21 mouse cellular contexts compared by ENCODE assay signal in genomic region chr2:133419686-133420303, GRCm38 (mm10).
A peak's percentile ranks its signal among the peaks of the same experiment; 100 is the strongest.
DNase-seq lines count a peak whose midpoint lies in the region; ATAC-seq and TF ChIP-seq lines count a peak whose summit lies in the region.
"Had no signal": no experiment of that assay in that cellular context is flagged by ENCODE, and none has a peak within 500 bp of the region (broad histone marks: within the 10 kb centered on the region; RNA-seq: fewer than 3 reads in every experiment).

No protein-coding gene starts in this region.

- 74% methylated on average over 6 of the region's 6 CpGs for WGBS in lung, embryonic 14.5 days
- WGBS in lung, postnatal 0 days: 68% methylated on average over 6 of the region's 6 CpGs
- 52% methylated on average over 6 of the region's 6 CpGs for WGBS in intestine, embryonic 16.5 days
- WGBS in liver, postnatal 0 days (ENCODE audit: insufficient replicate concordance): 45% methylated on average over 6 of the region's 6 CpGs

- no peaks in the 10 kb centered on the region for H3K4me1 ChIP-seq in lung, embryonic 14.5 days (ENCODE audit: insufficient read depth)
- H3K4me1 ChIP-seq in lung, postnatal 0 days (ENCODE audit: insufficient read depth, low read depth, low read length): no peaks in the 10 kb centered on the region
- H3K4me1 ChIP-seq in intestine, embryonic 16.5 days (ENCODE audit: control insufficient read depth, insufficient read depth, low read length): 0 out of 2 replicates have a peak, but pooled peaks cover 6% of the 10 kb centered on the region
- H3K4me1 ChIP-seq in liver, postnatal 0 days (ENCODE audit: insufficient read depth): peaks cover 10% of the 10 kb centered on the region; the same call in 1 of the 2 replicates
- H3K4me1 ChIP-seq: limb, embryonic 13.5 days; midbrain, embryonic 10.5 days; neural tube, embryonic 15.5 days had no signal

- intact Hi-C loops in left cerebral cortex, postnatal 10 days (cut with DNase I): no loop called here
- intact Hi-C loops in left cerebral cortex, postnatal 14 days (cut with DNase I): no loop called here

- H3K36me3 ChIP-seq in lung, embryonic 14.5 days (ENCODE audit: insufficient read depth): no peaks in the 10 kb centered on the region
- H3K36me3 ChIP-seq in lung, postnatal 0 days (ENCODE audit: insufficient read depth, low read length): no peaks in the 10 kb centered on the region
- no peaks in the 10 kb centered on the region for H3K36me3 ChIP-seq in intestine, embryonic 16.5 days (ENCODE audit: control insufficient read depth, insufficient read depth, low read length)
- no peaks in the 10 kb centered on the region for H3K36me3 ChIP-seq in liver, postnatal 0 days (replicated peaks; ENCODE audit: insufficient read depth, low read length)
- H3K36me3 ChIP-seq: limb, embryonic 13.5 days; midbrain, embryonic 10.5 days; neural tube, embryonic 15.5 days had no signal

- no peak for DNase-seq in lung, embryonic 14.5 days
- DNase-seq in lung, postnatal 0 days (ENCODE audit: low spot score): no peak
- DNase-seq in liver, postnatal 0 days: no peak
- DNase-seq in ovary, postnatal 14 days (ENCODE audit: low spot score): no peak
- DNase-seq in left cerebral cortex, postnatal 10 days (ENCODE audit: extremely low spot score in 1 of 2, low spot score in 2 of 2): no peak
- DNase-seq in left cerebral cortex, postnatal 14 days (ENCODE audit: low spot score in 2 of 2): no peak
- DNase-seq: adrenal gland, postnatal 36 days; cerebellum, postnatal 10 days; forebrain, postnatal 0 days; gastrocnemius, postnatal 25 days; lung, postnatal 14 days; spleen, adult 18-20 months had no signal

- no peaks in the 10 kb centered on the region for H3K9me3 ChIP-seq in lung, embryonic 14.5 days (ENCODE audit: low read depth, low read length)
- no peaks in the 10 kb centered on the region for H3K9me3 ChIP-seq in lung, postnatal 0 days (ENCODE audit: low read length)
- H3K9me3 ChIP-seq in intestine, embryonic 16.5 days (ENCODE audit: control insufficient read depth, low read length): no peaks in the 10 kb centered on the region
- H3K9me3 ChIP-seq in liver, postnatal 0 days (ENCODE audit: low read length): no peaks in the 10 kb centered on the region
- H3K9me3 ChIP-seq: limb, embryonic 13.5 days; midbrain, embryonic 10.5 days; neural tube, embryonic 15.5 days had no signal

- ATAC-seq in lung, embryonic 14.5 days (ENCODE audit: insufficient read depth): peak; percentile 21; the same call in 1 of the 2 replicates
- no peak for ATAC-seq in lung, postnatal 0 days
- ATAC-seq in intestine, embryonic 16.5 days: peak; percentile 94
- ATAC-seq in liver, postnatal 0 days: 0 out of 2 replicates have a peak, but pooled peaks have one; percentile 19
- ATAC-seq: CD4-positive, CD25-positive, alpha-beta regulatory T cell, adult 4 months; forebrain, postnatal 0 days; hindbrain, postnatal 0 days had no signal

- TF ChIP-seq EP300 in lung, postnatal 0 days (IDR thresholded peaks at IDR 0.05): no peak
- TF ChIP-seq EP300 in liver, postnatal 0 days (IDR thresholded peaks at IDR 0.05; ENCODE audit: low read depth): no peak

- no peak overlapping the region for H3K9ac ChIP-seq in lung, embryonic 14.5 days
- no peak overlapping the region for H3K9ac ChIP-seq in lung, postnatal 0 days (replicated peaks; ENCODE audit: low read depth)
- no peak overlapping the region for H3K9ac ChIP-seq in intestine, embryonic 16.5 days (ENCODE audit: low read depth, low read length)
- no peak overlapping the region for H3K9ac ChIP-seq in liver, postnatal 0 days (replicated peaks)
- H3K9ac ChIP-seq: forebrain, postnatal 0 days; limb, embryonic 13.5 days; neural tube, embryonic 15.5 days had no signal

- H3K4me3 ChIP-seq in lung, embryonic 14.5 days (ENCODE audit: low read depth, low read length): no peak overlapping the region
- no peak overlapping the region for H3K4me3 ChIP-seq in lung, postnatal 0 days (ENCODE audit: low read depth, low read length)
- no peak overlapping the region for H3K4me3 ChIP-seq in intestine, embryonic 16.5 days (ENCODE audit: low read length)
- no peak overlapping the region for H3K4me3 ChIP-seq in liver, postnatal 0 days (ENCODE audit: low read depth, low read length)
- H3K4me3 ChIP-seq: erythroblast, embryonic 14.5 days; left cerebral cortex, adult 2 months; limb, embryonic 13.5 days; midbrain, embryonic 10.5 days; neural tube, embryonic 15.5 days had no signal

- TF ChIP-seq CTCF in lung, embryonic 14.5 days (IDR thresholded peaks at IDR 0.05; ENCODE audit: low read depth): no peak
- no peak for TF ChIP-seq CTCF in lung, postnatal 0 days (IDR thresholded peaks at IDR 0.05)
- TF ChIP-seq CTCF in liver, postnatal 0 days (IDR thresholded peaks at IDR 0.05; ENCODE audit: low read depth): no peak

- no peaks in the 10 kb centered on the region for H3K27me3 ChIP-seq in lung, embryonic 14.5 days (ENCODE audit: insufficient read depth, low read length)
- no peaks in the 10 kb centered on the region for H3K27me3 ChIP-seq in lung, postnatal 0 days (replicated peaks; ENCODE audit: insufficient read depth, low read length)
- no peaks in the 10 kb centered on the region for H3K27me3 ChIP-seq in intestine, embryonic 16.5 days (replicated peaks; ENCODE audit: control insufficient read depth, insufficient read depth, low read length)
- no peaks in the 10 kb centered on the region for H3K27me3 ChIP-seq in liver, postnatal 0 days (ENCODE audit: insufficient read depth, low read length)
- H3K27me3 ChIP-seq: limb, embryonic 13.5 days; neural tube, embryonic 15.5 days had no signal

- H3K27ac ChIP-seq in lung, embryonic 14.5 days (ENCODE audit: low read depth): no peak overlapping the region
- no peak overlapping the region for H3K27ac ChIP-seq in lung, postnatal 0 days (ENCODE audit: low read length)
- H3K27ac ChIP-seq in intestine, embryonic 16.5 days (ENCODE audit: low read length): peak overlapping the region; percentile 76
- no peak overlapping the region for H3K27ac ChIP-seq in liver, postnatal 0 days (ENCODE audit: low read depth)
- H3K27ac ChIP-seq: hindbrain, postnatal 0 days; left cerebral cortex, adult 2 months; limb, embryonic 13.5 days; midbrain, embryonic 10.5 days; neural tube, embryonic 15.5 days had no signal

- no peak overlapping the region for H3K4me2 ChIP-seq in lung, embryonic 14.5 days
- H3K4me2 ChIP-seq in lung, postnatal 0 days (replicated peaks; ENCODE audit: low read depth, low read length): no peak overlapping the region
- H3K4me2 ChIP-seq in intestine, embryonic 16.5 days (ENCODE audit: low read depth, low read length): no peak overlapping the region
- H3K4me2 ChIP-seq in liver, postnatal 0 days (ENCODE audit: low read depth, low read length): no peak overlapping the region
- H3K4me2 ChIP-seq: heart, embryonic 11.5 days; limb, embryonic 13.5 days; neural tube, embryonic 15.5 days had no signal
